Mouse (Mus musculus): ENCODE measurements around the gene Wwc1. TPM values are rescaled to one million over a fixed set of nuclear protein-coding genes. Genes with fewer than 3 reads are reported as not detected.
A peak's percentile ranks its signal among the peaks of the same experiment; 100 is the strongest.

Wwc1 gene
- polyA plus RNA-seq, 1 experiment from 2014 or later: 7.8 TPM

DNA sequence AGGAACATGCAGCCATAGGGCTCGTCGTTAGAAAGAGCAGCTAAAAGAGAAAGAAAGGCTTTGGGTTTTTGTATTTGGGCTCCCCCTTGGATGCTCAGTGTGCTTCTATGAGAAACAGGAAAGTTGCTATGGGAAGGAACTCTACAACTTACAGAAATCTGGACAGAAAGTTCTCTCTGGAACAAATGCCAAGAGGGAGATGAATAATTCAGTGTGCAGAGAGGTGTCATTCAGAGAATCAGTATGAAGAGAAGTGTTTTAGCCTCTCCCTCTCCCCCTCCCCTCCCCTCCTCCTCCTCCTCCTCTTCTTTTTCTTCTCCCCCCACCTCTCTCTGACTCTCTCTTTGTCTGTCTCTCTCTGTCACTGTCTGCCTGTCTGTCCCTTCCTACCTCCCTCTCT, 60.9 kb downstream of the Wwc1 start:
- Histone ChIP-seq H3K4me3 (ENCODE audit: low read depth, low read length) (no peak overlapping the region), H3K9me3 (replicated peaks; ENCODE audit: control insufficient read depth, low read length, poor library complexity, severe bottlenecking) (no peaks in the 10 kb centered on the region), H3K27ac (ENCODE audit: low read length) (peak overlapping the region; percentile 60), H3K4me2 (ENCODE audit: low read length) (no peak overlapping the region), H3K27me3 (ENCODE audit: control insufficient read depth, insufficient read depth, low read depth, low read length) (no peaks in the 10 kb centered on the region), H3K4me1 (ENCODE audit: control insufficient read depth, insufficient read depth, low read length) (peaks cover 19% of the 10 kb centered on the region), H3K9ac (ENCODE audit: low read depth, low read length) (no peak overlapping the region), H3K36me3 (ENCODE audit: control insufficient read depth, insufficient read depth, low read length) (no peaks in the 10 kb centered on the region)
- WGBS: 41% methylated on average over 2 of the region's 2 CpGs
- no peak for ATAC-seq

- no peak for ATAC-seq
- no peak overlapping the region for H3K9ac ChIP-seq (ENCODE audit: low read depth, low read length)
- H3K4me3 ChIP-seq (ENCODE audit: low read depth, low read length): no peak overlapping the region
- H3K4me1 ChIP-seq (ENCODE audit: control insufficient read depth, insufficient read depth, low read length): peaks cover 11% of the 10 kb centered on the region
- WGBS: 87% methylated on average over 8 of the region's 8 CpGs
- no peaks in the 10 kb centered on the region for H3K36me3 ChIP-seq (ENCODE audit: control insufficient read depth, insufficient read depth, low read length)
- no peaks in the 10 kb centered on the region for H3K27me3 ChIP-seq (ENCODE audit: control insufficient read depth, insufficient read depth, low read depth, low read length)
- H3K4me2 ChIP-seq (ENCODE audit: low read length): no peak overlapping the region
- no peaks in the 10 kb centered on the region; the same call in 1 of the 2 replicates for H3K9me3 ChIP-seq (replicated peaks; ENCODE audit: control insufficient read depth, low read length, poor library complexity, severe bottlenecking)
- H3K27ac ChIP-seq (ENCODE audit: low read length): no peak overlapping the region
These were observed 63.7 kb downstream of the Wwc1 start for GRCm38 (mm10) chr11:35916466-35917185.

DNA sequence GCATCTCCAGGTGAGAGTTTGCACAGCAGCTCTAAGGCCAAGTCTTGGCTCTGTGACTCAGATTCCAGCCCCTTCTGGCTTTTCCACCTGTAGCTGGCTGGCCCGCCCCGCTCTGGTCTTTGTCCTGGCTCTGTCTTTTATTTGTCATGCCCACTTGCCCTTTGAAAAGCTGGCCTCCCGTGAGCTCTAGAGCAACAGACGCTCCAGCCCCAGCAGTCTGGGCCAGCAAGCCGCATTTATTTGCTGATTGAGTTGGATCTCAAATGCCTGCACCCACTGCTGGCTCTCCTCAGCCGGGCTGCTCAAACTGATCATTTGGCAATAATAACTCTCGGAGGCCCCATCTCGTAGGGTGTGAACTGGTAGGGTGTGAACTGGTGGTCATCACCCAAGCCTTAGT, 64.8 kb downstream of the Wwc1 start:
- no peak overlapping the region for H3K27ac ChIP-seq (ENCODE audit: low read length)
- no peak overlapping the region for H3K4me2 ChIP-seq (ENCODE audit: low read length)
- no peaks in the 10 kb centered on the region for H3K36me3 ChIP-seq (ENCODE audit: control insufficient read depth, insufficient read depth, low read length)
- no peaks in the 10 kb centered on the region for H3K27me3 ChIP-seq (ENCODE audit: control insufficient read depth, insufficient read depth, low read depth, low read length)
- 35% methylated on average over 8 of the region's 8 CpGs for WGBS
- H3K9ac ChIP-seq (ENCODE audit: low read depth, low read length): no peak overlapping the region
- H3K4me3 ChIP-seq (ENCODE audit: low read depth, low read length): no peak overlapping the region
- ATAC-seq: no peak
- no peaks in the 10 kb centered on the region; the same call in 1 of the 2 replicates for H3K9me3 ChIP-seq (replicated peaks; ENCODE audit: control insufficient read depth, low read length, poor library complexity, severe bottlenecking)
- H3K4me1 ChIP-seq (ENCODE audit: control insufficient read depth, insufficient read depth, low read length): peaks cover 9% of the 10 kb centered on the region; the same call in 1 of the 2 replicates

- Histone ChIP-seq H3K4me1 (ENCODE audit: control insufficient read depth, insufficient read depth, low read length) (0 out of 2 replicates have a peak, but pooled peaks cover 2% of the 10 kb centered on the region), H3K4me3 (ENCODE audit: low read depth, low read length) (no peak overlapping the region), H3K9me3 (replicated peaks; ENCODE audit: control insufficient read depth, low read length, poor library complexity, severe bottlenecking) (no peaks in the 10 kb centered on the region; the same call in 1 of the 2 replicates), H3K27me3 (ENCODE audit: control insufficient read depth, insufficient read depth, low read depth, low read length) (no peaks in the 10 kb centered on the region), H3K9ac (ENCODE audit: low read depth, low read length) (no peak overlapping the region), H3K4me2 (ENCODE audit: low read length) (no peak overlapping the region), H3K27ac (ENCODE audit: low read length) (no peak overlapping the region), H3K36me3 (ENCODE audit: control insufficient read depth, insufficient read depth, low read length) (0 out of 2 replicates have a peak, but pooled peaks cover 2% of the 10 kb centered on the region)
- WGBS: 52% methylated on average over 6 of the region's 6 CpGs
- no peak for ATAC-seq
These were observed 66.8 kb downstream of the Wwc1 start for GRCm38 (mm10) chr11:35913418-35914044.

- ATAC-seq: no peak
- WGBS: 81% methylated on average over 7 of the region's 7 CpGs
- Histone ChIP-seq H3K27ac (ENCODE audit: low read length) (no peak overlapping the region), H3K9me3 (replicated peaks; ENCODE audit: control insufficient read depth, low read length, poor library complexity, severe bottlenecking) (no peaks in the 10 kb centered on the region), H3K4me3 (ENCODE audit: low read depth, low read length) (no peak overlapping the region), H3K9ac (ENCODE audit: low read depth, low read length) (no peak overlapping the region), H3K36me3 (ENCODE audit: control insufficient read depth, insufficient read depth, low read length) (0 out of 2 replicates have a peak, but pooled peaks cover 1% of the 10 kb centered on the region), H3K4me2 (ENCODE audit: low read length) (no peak overlapping the region), H3K4me1 (ENCODE audit: control insufficient read depth, insufficient read depth, low read length) (no peaks in the 10 kb centered on the region), H3K27me3 (ENCODE audit: control insufficient read depth, insufficient read depth, low read depth, low read length) (no peaks in the 10 kb centered on the region)
These were observed 75.3 kb downstream of the Wwc1 start for GRCm38 (mm10) chr11:35904955-35905550.

- no peak overlapping the region for H3K4me2 ChIP-seq (ENCODE audit: low read length)
- WGBS: 91% methylated on average over 9 of the region's 9 CpGs
- no peaks in the 10 kb centered on the region for H3K4me1 ChIP-seq (ENCODE audit: control insufficient read depth, insufficient read depth, low read length)
- H3K4me3 ChIP-seq (ENCODE audit: low read depth, low read length): no peak overlapping the region
- H3K27me3 ChIP-seq (ENCODE audit: control insufficient read depth, insufficient read depth, low read depth, low read length): no peaks in the 10 kb centered on the region
- H3K27ac ChIP-seq (ENCODE audit: low read length): no peak overlapping the region
- no peaks in the 10 kb centered on the region for H3K9me3 ChIP-seq (replicated peaks; ENCODE audit: control insufficient read depth, low read length, poor library complexity, severe bottlenecking)
- H3K36me3 ChIP-seq (ENCODE audit: control insufficient read depth, insufficient read depth, low read length): no peaks in the 10 kb centered on the region
- ATAC-seq: no peak
- no peak overlapping the region for H3K9ac ChIP-seq (ENCODE audit: low read depth, low read length)
These were observed 77.2 kb downstream of the Wwc1 start for GRCm38 (mm10) chr11:35903079-35903478.

- ATAC-seq: no peak
- H3K27ac ChIP-seq (ENCODE audit: low read length): no peak overlapping the region
- H3K27me3 ChIP-seq (ENCODE audit: control insufficient read depth, insufficient read depth, low read depth, low read length): no peaks in the 10 kb centered on the region
- 65% methylated on average over 9 of the region's 9 CpGs for WGBS
- H3K9ac ChIP-seq (ENCODE audit: low read depth, low read length): no peak overlapping the region
- H3K36me3 ChIP-seq (ENCODE audit: control insufficient read depth, insufficient read depth, low read length): no peaks in the 10 kb centered on the region
- H3K4me1 ChIP-seq (ENCODE audit: control insufficient read depth, insufficient read depth, low read length): no peaks in the 10 kb centered on the region
- H3K4me3 ChIP-seq (ENCODE audit: low read depth, low read length): no peak overlapping the region
- no peak overlapping the region for H3K4me2 ChIP-seq (ENCODE audit: low read length)
- no peaks in the 10 kb centered on the region for H3K9me3 ChIP-seq (replicated peaks; ENCODE audit: control insufficient read depth, low read length, poor library complexity, severe bottlenecking)
These were observed 80.4 kb downstream of the Wwc1 start for GRCm38 (mm10) chr11:35899946-35900345.

- WGBS: 10% methylated on average over 4 of the region's 4 CpGs
- H3K27ac ChIP-seq (ENCODE audit: low read length): peak overlapping the region; percentile 62
- H3K9ac ChIP-seq (ENCODE audit: low read depth, low read length): no peak overlapping the region
- ATAC-seq: peak; percentile 37
- no peaks in the 10 kb centered on the region for H3K9me3 ChIP-seq (replicated peaks; ENCODE audit: control insufficient read depth, low read length, poor library complexity, severe bottlenecking)
- no peaks in the 10 kb centered on the region; the same call in none of the 2 replicates for H3K36me3 ChIP-seq (ENCODE audit: control insufficient read depth, insufficient read depth, low read length)
- H3K4me2 ChIP-seq (ENCODE audit: low read length): no peak overlapping the region
- no peaks in the 10 kb centered on the region for H3K27me3 ChIP-seq (ENCODE audit: control insufficient read depth, insufficient read depth, low read depth, low read length)
- peaks cover 10% of the 10 kb centered on the region; the same call in 1 of the 2 replicates for H3K4me1 ChIP-seq (ENCODE audit: control insufficient read depth, insufficient read depth, low read length)
- H3K4me3 ChIP-seq (ENCODE audit: low read depth, low read length): no peak overlapping the region
These were observed 86.9 kb downstream of the Wwc1 start for GRCm38 (mm10) chr11:35893454-35893853.

GRCm38 (mm10) chr11:35893018-35893421, 87.3 kb downstream of the Wwc1 start:
- H3K27ac ChIP-seq (ENCODE audit: low read length): peak overlapping the region; percentile 62
- 29% methylated on average over 10 of the region's 10 CpGs for WGBS

More at GRCm38 (mm10) chr11:35893018-35893421, 87.3 kb downstream of the Wwc1 start:
- no peaks in the 10 kb centered on the region for H3K27me3 ChIP-seq (ENCODE audit: control insufficient read depth, insufficient read depth, low read depth, low read length)
- no peaks in the 10 kb centered on the region for H3K9me3 ChIP-seq (replicated peaks; ENCODE audit: control insufficient read depth, low read length, poor library complexity, severe bottlenecking)
- H3K4me2 ChIP-seq (ENCODE audit: low read length): no peak overlapping the region
- H3K36me3 ChIP-seq (ENCODE audit: control insufficient read depth, insufficient read depth, low read length): no peaks in the 10 kb centered on the region; the same call in none of the 2 replicates
- H3K9ac ChIP-seq (ENCODE audit: low read depth, low read length): no peak overlapping the region
- peak; percentile 41 for ATAC-seq
- no peak overlapping the region for H3K4me3 ChIP-seq (ENCODE audit: low read depth, low read length)
- H3K4me1 ChIP-seq (ENCODE audit: control insufficient read depth, insufficient read depth, low read length): peaks cover 10% of the 10 kb centered on the region; the same call in 1 of the 2 replicates

Data from midbrain, embryonic 16.5 days (tissue).